Mouse (Mus musculus): Measurements from ENCODE around the gene Foxred2.
A peak's percentile ranks its signal among the peaks of the same experiment; 100 is the strongest.

DNA sequence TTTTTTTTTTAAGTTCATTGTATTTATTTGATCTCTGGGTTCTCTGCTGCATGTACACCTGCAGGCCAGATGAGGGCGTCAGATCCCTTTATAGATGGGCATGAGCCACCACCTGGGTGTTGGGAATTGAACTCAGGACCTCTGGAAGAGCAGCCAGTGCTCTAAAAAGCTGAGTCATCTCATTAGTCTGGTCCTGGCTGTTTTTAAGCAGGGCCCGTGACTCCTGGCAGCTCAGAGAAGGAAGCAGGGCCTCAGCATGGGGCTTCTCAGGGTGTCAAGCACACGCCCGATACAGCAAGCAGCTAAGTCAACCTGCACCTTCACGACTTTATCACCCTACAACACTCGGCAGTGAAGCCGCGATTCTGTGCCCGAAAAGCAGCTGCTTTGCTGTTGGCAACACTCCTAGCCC lies 8.6 kb upstream of the Foxred2 start:
- TF ChIP-seq EP300 (IDR thresholded peaks at IDR 0.05) (no peak), CTCF (IDR thresholded peaks at IDR 0.05) (peak; percentile 13; the same call in 1 of the 2 replicates)
